Mouse (Mus musculus) urinary bladder, postnatal 14 days (tissue): ENCODE data around the gene Alg9.
A peak's percentile ranks its signal among the peaks of the same experiment; 100 is the strongest.

Source experiments
- DNase-seq: peaks from one replicate; pipeline ENCODE4 v3.0.0; 2021; ENCODE audit warnings: low spot score

The Alg9 gene

DNA sequence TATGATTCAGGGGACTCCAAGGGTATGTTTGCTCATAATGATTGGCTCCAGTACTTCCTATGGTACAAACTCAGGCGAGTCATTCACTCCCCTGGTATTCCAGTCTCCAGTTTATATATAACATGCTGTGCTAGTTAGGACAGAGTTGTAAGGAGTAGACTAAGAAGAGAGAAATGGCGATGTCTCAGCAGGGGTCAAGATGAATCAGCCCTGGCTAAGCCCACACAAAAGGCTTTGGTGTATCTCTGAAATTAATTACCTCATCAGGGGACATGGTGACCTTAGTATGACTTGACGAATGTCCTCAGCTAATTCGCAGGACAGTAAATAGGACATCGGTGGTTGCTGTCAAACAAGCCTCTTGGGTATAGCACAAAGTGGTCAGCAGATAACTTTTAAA is 18.1 kb upstream of the Alg9 start:
- DNase-seq, result no peak

GRCm38 (mm10) chr9:50761520-50762243 is 13.1 kb upstream of the Alg9 start:
- DNase-seq, result no peak

DNA sequence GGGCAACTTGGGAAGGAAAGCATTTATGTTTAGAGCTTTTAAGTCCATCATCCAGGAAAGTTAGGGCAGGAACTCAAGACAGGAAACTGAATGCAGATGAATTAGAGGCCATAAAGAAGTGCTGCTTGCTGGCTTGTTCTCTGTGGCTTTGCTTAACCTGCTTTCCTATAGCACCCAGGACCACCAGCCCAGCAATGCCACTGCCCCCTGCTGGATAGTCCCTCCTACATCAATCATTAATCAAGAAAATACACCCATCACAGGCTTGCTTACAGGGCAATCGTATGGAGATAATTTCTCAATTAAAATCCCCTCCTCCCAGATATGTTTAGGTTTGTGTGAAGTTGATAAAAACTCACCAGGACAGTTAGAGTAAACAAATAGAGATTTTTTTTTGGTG is 11.5 kb upstream of the Alg9 start:
- no peak for DNase-seq

DNA sequence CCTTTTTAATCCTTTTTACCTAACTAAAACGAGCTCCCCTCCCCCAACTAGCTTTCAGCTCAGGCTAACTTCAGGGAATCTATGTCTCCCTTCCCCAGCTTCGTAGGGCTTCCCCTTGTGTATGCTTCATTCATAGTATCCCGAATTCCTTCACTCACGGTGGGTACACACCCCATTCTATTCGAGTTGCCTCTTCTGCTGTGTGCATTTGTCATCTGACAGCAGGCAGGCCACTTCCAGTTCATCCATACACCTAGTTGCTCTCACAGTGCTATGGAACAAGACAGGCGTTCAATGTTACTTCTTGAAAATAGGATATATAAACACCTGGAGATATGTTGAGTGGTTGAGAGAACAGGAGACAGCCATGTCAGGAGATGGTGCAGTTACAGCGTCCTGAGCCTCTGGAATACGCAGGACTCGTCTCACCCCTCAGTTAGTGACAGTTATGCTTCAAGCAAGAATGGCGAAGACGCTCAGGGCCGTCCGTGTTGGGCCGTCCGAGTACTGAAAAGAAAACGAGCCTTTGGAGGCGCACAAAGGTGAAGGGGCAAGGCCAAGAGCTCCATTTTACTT is 7.2 kb upstream of the Alg9 start:
- DNase-seq, result no peak

GRCm38 (mm10) chr9:50768107-50769002 is 6.5 kb upstream of the Alg9 start, which contains the start of gene Fdxacb1:
Gene Fdxacb1 (plus strand): TSS chr9:50768236.
- DNase-seq, result peak; percentile 98

GRCm38 (mm10) chr9:50770011-50770410 is 4.8 kb upstream of the Alg9 start:
- DNase-seq, result no peak

DNA sequence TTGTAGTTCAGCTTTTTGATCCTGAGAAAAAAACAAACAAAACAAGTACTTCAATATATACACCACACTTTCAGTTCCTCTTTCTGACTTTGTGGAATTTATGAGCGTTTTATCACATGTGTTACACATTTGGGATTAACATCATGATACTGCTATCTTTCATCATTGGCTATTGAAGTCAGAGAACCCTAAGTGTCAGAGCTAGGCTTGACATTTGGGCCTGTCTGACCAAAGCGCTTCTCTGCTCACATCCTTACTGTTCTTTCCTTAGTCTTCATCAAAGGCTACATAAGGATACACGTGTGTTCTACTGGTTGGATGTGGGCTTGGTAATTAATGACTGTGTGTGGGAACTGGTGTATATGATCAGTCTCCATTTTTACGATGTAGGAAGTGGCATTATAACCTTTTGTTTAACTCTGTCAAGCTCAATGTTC is 775 bp upstream of the Alg9 start:
- DNase-seq, result no peak

GRCm38 (mm10) chr9:50775662-50776126 is 875 bp downstream of the Alg9 start:
- DNase-seq, result no peak

- DNase-seq, result no peak
These were observed 1.4 kb downstream of the Alg9 start for GRCm38 (mm10) chr9:50776162-50776760.

GRCm38 (mm10) chr9:50782155-50782554 is 7.3 kb downstream of the Alg9 start:
- DNase-seq, result peak; percentile 38

- no peak for DNase-seq
These were observed 20.4 kb downstream of the Alg9 start for GRCm38 (mm10) chr9:50795266-50795665.

- DNase-seq, result no peak
These were observed 22.0 kb downstream of the Alg9 start for GRCm38 (mm10) chr9:50796776-50797175.

- DNase-seq, result no peak
These were observed 22.8 kb downstream of the Alg9 start for GRCm38 (mm10) chr9:50797641-50798040.

DNA sequence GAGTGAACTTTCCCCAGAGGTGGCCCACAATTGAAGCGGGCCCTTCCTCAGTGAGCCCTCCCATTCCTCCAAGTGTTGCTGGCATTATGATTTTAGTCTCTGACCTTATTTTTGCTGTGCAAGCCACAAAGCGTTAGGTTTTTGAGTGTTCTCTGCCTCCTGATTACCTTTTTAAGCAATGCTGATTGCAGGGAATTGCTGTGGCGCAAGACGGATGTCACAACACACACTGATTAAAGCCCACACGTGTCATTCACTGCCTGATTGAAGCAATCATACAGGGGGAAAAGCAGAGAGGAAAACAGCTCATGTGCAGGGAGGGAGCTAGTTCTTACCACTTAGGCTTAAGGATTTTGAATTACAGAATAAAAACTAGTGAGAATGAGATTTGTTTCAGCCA is 23.5 kb downstream of the Alg9 start:
- no peak for DNase-seq

DNA sequence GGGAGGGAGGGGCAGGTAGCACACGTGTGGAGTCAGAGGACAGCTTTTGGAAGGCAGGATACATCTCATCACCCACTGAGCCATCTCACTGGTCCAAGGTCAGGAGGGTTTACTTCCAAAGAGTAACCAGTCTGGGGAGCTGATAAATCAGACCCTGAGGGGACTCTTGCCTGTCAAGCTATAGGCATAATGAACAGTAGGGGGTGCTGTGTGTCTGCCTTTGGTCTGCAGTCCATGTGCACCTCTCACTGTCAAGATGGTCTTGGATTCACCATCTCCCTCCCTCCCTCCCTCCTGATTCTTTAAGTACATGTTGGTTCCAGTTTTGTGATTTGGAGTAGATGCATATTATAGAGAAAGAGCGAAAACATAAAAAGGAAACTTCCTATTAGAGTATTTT is 26.2 kb downstream of the Alg9 start:
- peak; percentile 37 for DNase-seq

GRCm38 (mm10) chr9:50803055-50803671 is 28.3 kb downstream of the Alg9 start:
- no peak for DNase-seq

DNA sequence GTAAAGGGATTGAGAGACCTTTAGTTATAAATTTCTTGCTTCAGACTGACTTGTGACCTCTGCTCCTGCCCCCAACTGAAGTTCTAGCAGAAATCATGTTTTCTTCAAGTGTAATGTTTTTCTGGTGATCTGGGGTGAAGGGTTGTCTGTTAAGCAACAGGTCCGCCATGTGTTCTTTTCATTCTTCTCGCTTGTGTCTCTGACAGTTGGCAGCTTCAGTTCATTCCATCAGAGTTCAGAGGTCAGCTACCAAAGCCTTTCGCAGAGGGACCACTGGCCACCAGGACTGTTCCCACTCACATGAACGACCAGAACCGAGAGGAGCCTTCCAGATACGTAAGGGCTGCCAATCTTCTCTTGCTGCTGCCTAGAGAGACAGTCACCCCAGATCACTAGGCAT is 33.7 kb downstream of the Alg9 start:
- DNase-seq, result no peak

GRCm38 (mm10) chr9:50809146-50809545 is 34.3 kb downstream of the Alg9 start:
- no peak for DNase-seq

DNA sequence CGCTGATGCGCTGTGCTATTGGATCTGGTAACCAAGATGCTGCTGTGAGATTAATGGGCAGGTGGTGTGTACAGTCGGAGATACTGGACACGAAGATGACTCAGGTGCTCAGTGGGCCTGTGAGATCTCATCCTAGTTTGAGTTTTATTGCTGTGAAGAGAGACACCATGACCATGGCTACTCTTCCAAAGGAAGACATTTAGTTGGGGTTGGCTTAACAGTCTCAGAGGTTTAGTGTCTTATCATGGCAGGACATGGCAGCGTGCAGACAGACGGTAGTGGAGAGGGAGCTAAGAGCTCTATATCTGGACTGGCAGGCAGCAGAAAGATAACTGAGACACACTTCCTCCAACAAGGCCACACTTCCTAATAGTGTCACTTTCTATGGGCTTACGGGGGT is 36.4 kb downstream of the Alg9 start:
- no peak for DNase-seq

DNA sequence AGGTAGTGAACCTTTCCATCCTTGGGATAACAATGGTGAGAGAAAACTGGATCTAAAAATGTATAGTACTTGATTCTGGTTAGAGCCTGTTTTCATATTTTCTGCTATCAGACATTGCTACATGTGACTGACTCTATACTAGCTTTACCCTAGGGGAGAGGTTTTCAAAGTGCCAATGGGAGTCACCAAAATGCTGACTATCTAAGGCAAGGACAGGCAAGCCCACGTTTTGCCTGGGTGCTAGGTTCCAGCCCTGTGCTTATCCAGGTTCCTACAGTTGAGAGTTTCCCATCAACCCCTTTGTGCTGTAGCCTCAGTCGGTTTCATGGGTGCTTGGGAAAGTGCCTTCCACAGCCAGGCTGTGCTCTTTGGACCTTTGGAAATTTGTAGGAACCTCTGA is 36.9 kb downstream of the Alg9 start:
- no peak for DNase-seq

- DNase-seq, result no peak
These were observed 39.0 kb downstream of the Alg9 start for GRCm38 (mm10) chr9:50813796-50814195.

DNA sequence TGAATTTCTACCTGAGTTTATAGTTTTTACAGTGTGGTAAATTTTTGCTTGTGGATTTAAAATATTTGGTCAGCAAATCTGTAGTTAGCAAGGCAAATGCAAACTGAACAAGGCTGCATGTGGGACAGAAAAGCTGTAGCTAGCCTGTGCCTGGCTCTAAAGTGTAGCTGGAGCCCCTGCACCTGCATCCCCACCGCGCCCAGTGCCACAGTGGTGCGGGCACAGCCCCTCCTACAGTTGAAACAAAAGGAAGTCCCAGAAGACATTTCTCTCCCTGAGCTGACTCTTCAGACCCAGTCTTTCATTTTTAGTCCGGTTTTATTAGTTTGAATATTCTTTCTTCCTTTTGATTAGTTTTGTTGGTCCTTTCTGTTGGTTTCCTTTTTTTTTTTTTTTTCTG is 40.8 kb downstream of the Alg9 start:
- no peak for DNase-seq
